Mouse (Mus musculus) midbrain, embryonic 15.5 days (tissue): Measurements from ENCODE around the gene Ddx39. TPM values are rescaled to one million over a fixed set of nuclear protein-coding genes. Genes with fewer than 3 reads are reported as not detected.

Source experiments
- ATAC-seq: fragments of 200-750 bp; cut with Nextera tagmentation; replicated peaks from 2 replicates; pipeline ENCODE4 v1.8.0; 2017; ENCODE audit warnings: moderate TSS enrichment
- H3K27ac ChIP-seq: fragments of 300-500 bp; sonication (generic); 2 replicates; pipeline ENCODE4 v1.5.1; 2015; ENCODE audit warnings: mild to moderate bottlenecking, inconsistent platforms
- H3K27me3 ChIP-seq: fragments of 300-500 bp; sonication (generic); replicated peaks from 2 replicates; pipeline ENCODE4 v1.6.1; 2015; ENCODE audit warnings: inconsistent platforms
- H3K36me3 ChIP-seq: fragments of 300-500 bp; sonication (generic); replicated peaks from 2 replicates; pipeline ENCODE4 v1.6.1; 2015; ENCODE audit warnings: inconsistent platforms
- H3K4me1 ChIP-seq: fragments of 300-500 bp; sonication (generic); 2 replicates; pipeline ENCODE4 v1.6.1; 2015; ENCODE audit warnings: inconsistent platforms
- H3K4me2 ChIP-seq: fragments of 300-500 bp; sonication (generic); 2 replicates; pipeline ENCODE4 v1.6.1; 2015; ENCODE audit warnings: inconsistent platforms, mild to moderate bottlenecking, moderate library complexity
- H3K4me3 ChIP-seq: fragments of 300-500 bp; sonication (generic); 2 replicates; pipeline ENCODE4 v1.5.1; 2015; ENCODE audit warnings: mild to moderate bottlenecking, inconsistent platforms
- H3K9ac ChIP-seq: fragments of 300-500 bp; sonication (generic); 2 replicates; pipeline ENCODE4 v1.6.1; 2015; ENCODE audit warnings: mild to moderate bottlenecking, inconsistent platforms
- H3K9me3 ChIP-seq: fragments of 300-500 bp; sonication (generic); 2 replicates; pipeline ENCODE4 v1.6.1; 2016; ENCODE audit warnings: inconsistent platforms
- WGBS: fragments of 180-500 bp; shearing (Covaris S2); methylation state at CpG from one replicate; pipeline ENCODE4 v1.1.7; 2015; ENCODE audit warnings: mixed read lengths; 5-methylcytosine and 5-hydroxymethylcytosine counted together
- polyA plus RNA-seq: library from polyadenylated mRNA; unstranded; fragments of >200 nt; fragmentation: Nextera tagmentation; extraction: Ambion mirVana; gene quantifications from 2 replicates; pipeline ENCODE4 v1.2.1, GENCODE M21; 2015

The Ddx39 gene
- polyA plus RNA-seq, 1 experiment from 2014 or later: 107 TPM

DNA sequence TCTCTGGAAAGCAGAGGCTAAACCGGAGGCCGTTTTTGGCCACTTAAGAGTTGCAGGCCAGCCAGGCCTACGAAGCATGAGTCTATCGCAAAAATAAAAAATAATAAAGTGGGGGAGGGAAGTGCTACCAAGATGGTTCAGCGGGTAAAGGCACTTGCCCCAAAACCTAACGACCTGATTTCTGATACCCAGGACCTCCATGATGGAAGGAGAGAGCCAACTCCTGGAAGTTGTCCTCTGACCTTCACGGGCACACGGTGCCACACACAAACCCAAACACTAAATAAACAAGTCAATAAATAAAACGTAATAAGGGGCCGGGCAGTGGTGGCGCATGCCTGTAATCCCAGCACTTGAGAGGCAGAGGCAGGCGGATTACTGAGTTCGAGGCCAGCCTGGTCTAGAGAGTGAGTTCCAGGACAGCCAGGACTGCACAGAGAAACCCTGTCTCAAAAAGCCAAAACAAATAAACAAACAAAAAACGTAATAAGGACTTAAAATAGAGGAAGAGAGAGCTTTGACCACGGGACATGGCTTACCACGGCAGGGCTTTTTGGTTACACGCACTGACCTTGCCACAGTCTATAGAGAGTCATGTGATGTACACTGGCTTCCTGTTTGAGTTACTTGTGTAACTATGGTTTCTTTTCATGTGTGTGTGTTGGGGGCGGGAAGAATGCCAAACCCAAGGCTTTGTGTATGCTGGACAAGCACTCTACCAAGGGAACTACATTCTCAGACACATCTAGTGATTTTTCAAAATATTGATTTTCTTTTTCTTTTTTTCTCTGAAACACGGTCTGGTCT lies 27.1 kb downstream of the Ddx39 start:
- H3K4me3 ChIP-seq: no peak overlapping the region
- H3K27me3 ChIP-seq: peaks cover 40% of the 10 kb centered on the region
- ATAC-seq: no peak
- no peak overlapping the region for H3K9ac ChIP-seq
- peaks cover 10% of the 10 kb centered on the region for H3K4me1 ChIP-seq
- no peak overlapping the region; the same call in 1 of the 2 replicates for H3K4me2 ChIP-seq
- whole genome bisulfite sequencing: 74% methylated on average over 19 of the region's 19 CpGs
- no peaks in the 10 kb centered on the region for H3K36me3 ChIP-seq
- H3K27ac ChIP-seq: no peak overlapping the region
- no peaks in the 10 kb centered on the region for H3K9me3 ChIP-seq

DNA sequence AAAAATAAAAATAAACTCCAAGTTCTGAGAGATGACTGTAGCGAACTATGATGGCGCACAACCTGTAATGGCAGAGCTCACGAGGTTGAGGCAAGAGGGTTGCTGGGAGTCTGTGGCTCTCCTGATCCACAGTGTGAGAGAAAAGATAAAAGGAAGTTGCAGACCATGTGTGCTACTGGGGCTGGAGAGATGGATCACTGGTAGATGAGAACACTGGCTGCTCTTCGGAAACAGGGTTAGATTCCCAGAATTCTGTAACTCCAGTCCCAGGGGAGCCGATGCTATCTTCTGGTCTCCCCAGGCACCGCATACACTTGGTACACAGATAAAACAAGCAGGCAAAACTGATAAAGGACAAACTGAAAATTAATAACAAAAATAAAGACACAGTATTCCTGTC lies 28.0 kb downstream of the Ddx39 start:
- ATAC-seq: no peak
- peaks cover 40% of the 10 kb centered on the region for H3K27me3 ChIP-seq
- no peak overlapping the region for H3K4me2 ChIP-seq
- no peak overlapping the region for H3K4me3 ChIP-seq
- no peak overlapping the region for H3K9ac ChIP-seq
- H3K9me3 ChIP-seq: no peaks in the 10 kb centered on the region
- 92% methylated on average over 6 of the region's 6 CpGs for WGBS
- H3K27ac ChIP-seq: no peak overlapping the region
- no peaks in the 10 kb centered on the region for H3K36me3 ChIP-seq
- peaks cover 17% of the 10 kb centered on the region for H3K4me1 ChIP-seq

DNA sequence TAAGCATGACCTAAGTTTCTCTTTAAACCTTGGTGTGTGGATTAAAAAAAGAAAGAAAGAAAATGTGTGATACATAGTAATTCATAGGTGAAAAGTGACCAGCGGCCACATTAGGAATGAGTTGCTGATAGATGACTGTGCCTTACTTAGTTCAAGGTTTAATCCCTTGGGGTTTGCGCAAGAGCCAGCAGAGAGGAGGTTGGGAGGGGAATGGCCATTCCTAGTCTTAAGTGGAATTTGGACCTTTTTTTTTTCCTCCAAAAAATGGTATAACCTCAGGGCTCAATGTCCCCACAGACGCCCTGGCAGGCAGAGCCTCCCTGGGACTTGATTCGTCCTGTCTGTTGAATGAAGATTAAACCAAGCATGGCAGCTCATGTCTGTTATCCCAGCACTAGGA lies 29.1 kb downstream of the Ddx39 start:
- peaks cover 20% of the 10 kb centered on the region for H3K4me1 ChIP-seq
- H3K4me3 ChIP-seq: no peak overlapping the region
- H3K27me3 ChIP-seq: peaks cover 37% of the 10 kb centered on the region
- no peak overlapping the region for H3K4me2 ChIP-seq
- no peak overlapping the region for H3K27ac ChIP-seq
- no peak for ATAC-seq
- WGBS: 76% methylated on average over 4 of the region's 4 CpGs
- no peak overlapping the region for H3K9ac ChIP-seq
- H3K36me3 ChIP-seq: no peaks in the 10 kb centered on the region
- H3K9me3 ChIP-seq: no peaks in the 10 kb centered on the region

DNA sequence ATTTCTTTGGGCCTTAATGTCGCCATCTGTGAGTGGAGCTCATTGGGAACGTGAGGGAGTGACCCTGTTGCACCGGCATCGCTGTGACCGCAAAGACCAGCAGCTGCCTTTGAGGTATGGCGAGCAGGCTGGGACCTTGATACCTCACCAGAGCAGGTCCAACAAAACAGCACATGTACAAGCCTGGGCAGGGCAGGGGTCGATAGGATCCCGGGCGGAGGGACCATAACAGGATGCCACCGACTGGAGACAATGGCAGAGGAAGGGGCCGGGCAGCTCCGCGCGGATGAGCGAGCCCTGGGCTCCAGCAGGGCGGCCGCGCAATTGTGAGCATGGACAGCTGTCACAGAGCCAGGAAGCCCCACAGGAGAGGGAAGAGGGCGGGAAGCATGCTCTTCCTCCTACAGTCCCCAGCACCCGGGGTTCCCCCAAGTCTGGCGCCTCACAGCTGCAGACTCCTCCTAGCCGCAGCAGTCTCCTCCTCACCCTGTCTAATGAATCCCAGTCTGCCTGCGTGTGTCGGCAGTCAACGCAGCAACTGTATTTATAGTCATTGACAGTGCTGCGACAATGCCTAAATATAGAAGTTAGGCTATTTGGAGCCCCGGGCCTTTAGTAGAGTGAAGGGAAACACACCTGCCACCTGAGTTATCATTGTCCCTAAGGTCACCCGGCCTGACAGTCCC lies 32.8 kb downstream of the Ddx39 start:
- no peaks in the 10 kb centered on the region for H3K36me3 ChIP-seq
- H3K9ac ChIP-seq: peak overlapping the region; percentile 43
- peaks cover 11% of the 10 kb centered on the region; the same call in 1 of the 2 replicates for H3K4me1 ChIP-seq
- H3K27me3 ChIP-seq: peaks cover 6% of the 10 kb centered on the region
- ATAC-seq: peak; percentile 74
- WGBS: 2% methylated on average over 28 of the region's 28 CpGs
- 0 out of 2 replicates have a peak overlapping the region, but pooled peaks have one; percentile 29 for H3K27ac ChIP-seq
- H3K9me3 ChIP-seq: no peaks in the 10 kb centered on the region
- peak overlapping the region; percentile 74 for H3K4me2 ChIP-seq
- H3K4me3 ChIP-seq: peak overlapping the region; percentile 38

DNA sequence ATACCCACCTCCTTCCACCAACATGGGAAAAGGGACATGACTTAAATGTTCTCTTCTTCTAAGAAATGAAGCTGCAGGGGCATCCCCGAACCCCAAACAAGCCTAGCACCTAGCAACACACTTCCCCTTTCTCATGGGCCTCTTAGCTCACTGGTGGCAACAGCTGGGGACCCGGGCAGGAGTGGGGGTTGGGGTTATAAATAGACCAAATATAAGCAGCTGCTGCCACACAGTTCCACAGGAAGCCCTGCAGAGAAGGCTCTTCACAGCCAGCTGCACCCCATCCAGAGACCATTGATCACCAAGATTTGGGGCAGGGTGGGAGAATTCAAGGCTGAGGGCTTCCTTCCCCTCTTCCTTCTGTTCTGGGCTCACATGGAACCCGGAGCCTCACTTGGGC lies 33.7 kb downstream of the Ddx39 start:
- H3K27me3 ChIP-seq: peaks cover 3% of the 10 kb centered on the region
- 0 out of 2 replicates have a peak, but pooled peaks have one; percentile 44 for ATAC-seq
- H3K4me1 ChIP-seq: peaks cover 11% of the 10 kb centered on the region; the same call in 1 of the 2 replicates
- no peaks in the 10 kb centered on the region for H3K9me3 ChIP-seq
- no peak overlapping the region for H3K4me3 ChIP-seq
- no peaks in the 10 kb centered on the region for H3K36me3 ChIP-seq
- H3K9ac ChIP-seq: no peak overlapping the region
- no peak overlapping the region for H3K27ac ChIP-seq
- no peak overlapping the region for H3K4me2 ChIP-seq
- 53% methylated on average over 3 of the region's 3 CpGs for WGBS

DNA sequence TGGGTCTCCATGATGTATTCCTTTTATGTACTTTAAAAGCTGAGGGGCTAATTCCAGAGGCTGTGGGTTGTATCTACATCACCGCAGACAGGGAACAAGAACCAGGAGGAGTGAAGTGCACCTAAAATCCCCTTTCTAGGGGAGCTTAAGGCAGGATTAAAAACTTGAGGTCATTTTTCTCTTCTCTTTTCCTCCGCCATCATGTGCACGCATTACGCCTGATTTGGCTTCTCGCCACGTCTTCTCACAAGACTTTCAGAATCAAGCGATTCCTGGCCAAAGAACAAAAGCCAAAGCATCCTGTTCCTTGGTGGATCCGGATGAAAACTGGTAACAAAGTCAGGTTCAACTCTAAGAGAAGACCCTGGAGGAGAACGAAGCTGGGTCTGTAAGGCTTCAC lies 34.3 kb downstream of the Ddx39 start:
- ATAC-seq: no peak
- Histone ChIP-seq H3K9me3 (no peaks in the 10 kb centered on the region), H3K27ac (no peak overlapping the region), H3K4me3 (no peak overlapping the region), H3K4me2 (no peak overlapping the region), H3K27me3 (peaks cover 3% of the 10 kb centered on the region), H3K9ac (no peak overlapping the region), H3K4me1 (peaks cover 11% of the 10 kb centered on the region; the same call in 1 of the 2 replicates), H3K36me3 (no peaks in the 10 kb centered on the region)
- WGBS: 83% methylated on average over 9 of the region's 9 CpGs

DNA sequence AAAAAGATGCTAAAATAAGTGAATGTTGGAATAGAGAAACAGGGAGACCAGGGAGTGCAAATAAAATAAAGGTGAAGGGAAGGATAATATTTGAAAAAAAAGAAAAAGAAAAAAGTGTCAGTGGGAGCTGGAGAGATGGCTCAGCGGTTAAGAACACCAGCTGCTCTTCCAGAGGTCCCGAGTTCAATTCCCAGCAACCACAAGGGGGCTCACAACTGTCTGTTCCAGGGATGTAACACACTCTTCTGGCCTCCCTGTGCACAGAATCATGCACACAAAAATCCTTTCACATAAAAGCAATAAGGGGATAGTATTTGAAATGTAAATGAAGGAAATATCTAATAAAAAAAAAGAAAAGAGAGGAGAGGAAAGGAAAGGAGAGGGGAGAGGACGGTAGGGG lies 39.2 kb downstream of the Ddx39 start:
- H3K4me2 ChIP-seq: no peak overlapping the region
- no peaks in the 10 kb centered on the region for H3K36me3 ChIP-seq
- H3K9ac ChIP-seq: no peak overlapping the region
- no peak overlapping the region for H3K4me3 ChIP-seq
- H3K9me3 ChIP-seq: no peaks in the 10 kb centered on the region
- H3K27ac ChIP-seq: no peak overlapping the region
- ATAC-seq: no peak
- H3K27me3 ChIP-seq: no peaks in the 10 kb centered on the region
- WGBS: 51% methylated on average over 2 of the region's 3 CpGs
- H3K4me1 ChIP-seq: no peaks in the 10 kb centered on the region

DNA sequence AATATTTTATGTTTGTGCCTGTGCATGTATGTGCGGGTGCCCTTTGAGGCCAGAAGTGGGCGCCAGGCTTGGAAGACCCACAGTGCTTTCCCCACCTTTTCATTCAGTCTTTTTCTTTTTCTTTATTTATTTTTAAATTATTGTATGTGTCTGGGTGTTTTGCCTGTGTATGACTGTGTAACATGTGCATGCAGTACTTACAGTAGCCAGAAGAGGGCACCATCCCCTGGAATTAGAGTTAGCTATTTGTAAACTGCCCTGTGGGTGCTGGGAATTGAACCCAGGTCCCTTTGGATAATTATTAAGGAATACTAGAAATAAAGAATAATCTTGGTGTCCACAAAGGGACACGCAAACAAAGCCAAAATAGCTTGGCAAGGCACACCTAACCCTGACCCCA lies 41.3 kb downstream of the Ddx39 start:
- no peak for ATAC-seq
- H3K4me1 ChIP-seq: no peaks in the 10 kb centered on the region
- WGBS: 93% methylated on average over 3 of the region's 3 CpGs

DNA sequence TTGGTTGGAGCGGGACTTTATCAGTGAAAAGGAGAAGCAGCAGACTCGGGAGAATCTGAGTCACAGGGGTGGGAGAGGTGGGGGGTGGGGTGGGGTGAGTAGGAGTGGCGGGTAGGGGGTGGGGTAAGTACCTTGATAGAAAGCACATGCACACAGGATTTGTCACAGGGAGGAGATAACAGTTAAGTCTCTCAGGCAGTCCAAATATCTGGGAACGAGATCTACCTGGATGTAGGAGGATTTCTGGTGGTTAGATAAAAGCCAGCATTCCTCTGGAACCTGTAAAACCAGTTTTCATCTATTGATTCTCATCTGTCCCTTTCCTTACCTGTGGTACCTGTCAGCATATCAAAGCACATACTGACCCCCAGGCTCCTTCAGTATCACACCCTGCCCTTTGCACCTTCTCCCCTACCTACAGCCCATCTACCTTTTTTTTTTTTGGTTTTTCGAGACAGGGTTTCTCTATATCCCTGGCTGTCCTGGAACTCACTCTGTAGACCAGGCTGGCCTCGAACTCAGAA lies 42.2 kb downstream of the Ddx39 start:
- 92% methylated on average over 6 of the region's 6 CpGs for WGBS
- no peak overlapping the region for H3K27ac ChIP-seq
- H3K4me2 ChIP-seq: no peak overlapping the region
- no peaks in the 10 kb centered on the region for H3K27me3 ChIP-seq
- no peak overlapping the region for H3K9ac ChIP-seq
- H3K36me3 ChIP-seq: no peaks in the 10 kb centered on the region
- H3K4me1 ChIP-seq: no peaks in the 10 kb centered on the region
- no peaks in the 10 kb centered on the region for H3K9me3 ChIP-seq
- H3K4me3 ChIP-seq: no peak overlapping the region
- no peak for ATAC-seq

More for the DNA sequence above, 41.3 kb downstream of the Ddx39 start:
- Histone ChIP-seq H3K27ac (no peak overlapping the region), H3K36me3 (no peaks in the 10 kb centered on the region), H3K9me3 (no peaks in the 10 kb centered on the region), H3K9ac (no peak overlapping the region), H3K4me2 (no peak overlapping the region), H3K4me3 (no peak overlapping the region), H3K27me3 (no peaks in the 10 kb centered on the region)

DNA sequence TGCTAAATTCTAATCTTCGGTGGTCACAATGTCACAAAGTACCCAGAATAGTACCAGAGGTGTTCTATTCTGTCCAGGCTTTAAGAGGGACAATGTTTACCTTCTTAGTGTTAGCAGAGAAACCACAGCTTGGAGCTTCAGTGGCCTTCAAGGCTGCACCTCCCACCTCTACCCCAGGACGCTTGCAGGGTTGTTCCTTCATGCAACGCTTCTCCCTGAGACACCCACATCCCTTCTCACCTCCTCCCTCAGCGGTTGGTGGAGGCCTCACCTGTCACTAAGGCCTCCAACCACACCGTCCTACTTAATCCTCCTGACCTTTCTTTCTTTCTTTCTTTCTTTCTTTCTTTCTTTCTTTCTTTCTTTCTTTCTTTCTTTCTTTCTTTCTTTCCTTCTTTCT lies 43.3 kb downstream of the Ddx39 start:
- Histone ChIP-seq H3K9me3 (no peaks in the 10 kb centered on the region), H3K4me3 (no peak overlapping the region), H3K27me3 (no peaks in the 10 kb centered on the region), H3K9ac (no peak overlapping the region), H3K36me3 (no peaks in the 10 kb centered on the region), H3K27ac (no peak overlapping the region), H3K4me1 (no peaks in the 10 kb centered on the region), H3K4me2 (no peak overlapping the region)
- 71% methylated on average over 5 of the region's 5 CpGs for WGBS
- ATAC-seq: no peak

DNA sequence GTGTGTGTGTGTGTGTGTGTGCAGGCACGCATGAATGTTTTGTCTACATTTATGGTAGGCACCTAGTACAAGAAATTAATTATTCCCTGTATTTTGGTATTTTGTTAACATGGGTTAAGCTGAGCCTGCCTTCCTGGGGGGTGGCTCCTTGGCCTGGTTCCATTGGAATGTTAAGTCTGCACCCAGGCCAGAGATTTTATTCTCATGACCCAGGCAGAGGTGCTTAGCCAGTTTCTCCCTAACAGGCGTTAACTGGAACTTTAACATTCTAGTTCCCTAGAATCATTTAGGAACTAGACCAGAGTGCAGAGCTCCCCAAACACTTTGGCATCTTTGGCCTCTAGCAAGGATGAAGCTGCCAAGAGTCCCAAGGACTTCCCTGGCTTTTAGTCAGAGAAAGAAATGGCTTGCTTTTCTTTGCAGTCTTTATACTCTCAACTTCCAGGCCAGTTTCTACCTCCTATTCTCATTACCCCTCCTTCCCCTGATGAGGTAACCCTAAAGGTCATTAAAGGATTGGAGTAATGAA lies 44.3 kb downstream of the Ddx39 start:
- no peaks in the 10 kb centered on the region for H3K36me3 ChIP-seq

DNA sequence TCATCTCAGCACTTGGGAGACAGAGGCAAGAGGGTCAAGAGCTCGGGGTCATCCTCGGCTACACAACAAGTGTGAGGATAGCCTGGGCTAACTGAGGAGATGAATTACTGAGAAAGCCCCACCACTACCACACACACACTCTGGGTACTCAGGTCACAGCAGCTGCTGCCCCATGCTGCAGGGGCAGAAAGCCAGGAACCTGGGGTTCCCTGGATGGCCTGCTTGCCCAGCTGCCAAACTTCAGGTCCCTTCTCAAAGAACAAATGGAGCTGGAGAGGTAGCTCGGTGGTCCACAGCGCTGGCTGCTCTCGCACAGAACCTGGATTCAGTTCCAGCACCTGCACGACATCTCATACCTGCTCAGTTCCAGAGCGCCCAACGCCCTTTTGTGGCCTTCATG lies 49.1 kb downstream of the Ddx39 start:
- Histone ChIP-seq H3K4me3 (no peak overlapping the region), H3K36me3 (no peaks in the 10 kb centered on the region), H3K27me3 (no peaks in the 10 kb centered on the region), H3K4me1 (no peaks in the 10 kb centered on the region), H3K27ac (no peak overlapping the region), H3K4me2 (no peak overlapping the region), H3K9ac (no peak overlapping the region), H3K9me3 (no peaks in the 10 kb centered on the region)
- WGBS: 98% methylated on average over 8 of the region's 8 CpGs
- no peak for ATAC-seq

More for the DNA sequence above, 44.3 kb downstream of the Ddx39 start:
- no peaks in the 10 kb centered on the region for H3K27me3 ChIP-seq
- no peak overlapping the region for H3K4me3 ChIP-seq
- H3K4me2 ChIP-seq: no peak overlapping the region
- H3K4me1 ChIP-seq: no peaks in the 10 kb centered on the region
- 87% methylated on average over 2 of the region's 2 CpGs for WGBS
- no peaks in the 10 kb centered on the region for H3K9me3 ChIP-seq
- H3K9ac ChIP-seq: no peak overlapping the region
- no peak overlapping the region for H3K27ac ChIP-seq
- ATAC-seq: no peak
